Mouse (Mus musculus): ENCODE data around the gene Ggcx.

Gene Ggcx

GRCm38 (mm10) chr6:72388266-72388665 is 25.8 kb upstream of the Ggcx start:
- DNase-seq = no peak

- no peak for DNase-seq
These were observed 25.2 kb upstream of the Ggcx start for GRCm38 (mm10) chr6:72388791-72389329.

- peak in 1 of 2 experiments; percentile 53 for DNase-seq
These were observed 24.6 kb upstream of the Ggcx start for GRCm38 (mm10) chr6:72389471-72389940.

- peak; percentile 92 to 96 for DNase-seq
These were observed 24.0 kb upstream of the Ggcx start, which contains the start of gene Vamp8 for GRCm38 (mm10) chr6:72389941-72390771. Vamp8 (minus strand) TSS chr6:72390703.

- peak; percentile 94 to 97 for DNase-seq
These were observed 23.1 kb upstream of the Ggcx start for GRCm38 (mm10) chr6:72390795-72391521.

GRCm38 (mm10) chr6:72392341-72392740 is 21.8 kb upstream of the Ggcx start:
- DNase-seq = no peak

GRCm38 (mm10) chr6:72396837-72397251 is 17.3 kb upstream of the Ggcx start:
- no peak for DNase-seq

- DNase-seq = no peak
These were observed 14.1 kb upstream of the Ggcx start for GRCm38 (mm10) chr6:72399967-72400366.

GRCm38 (mm10) chr6:72401875-72402274 is 12.2 kb upstream of the Ggcx start:
- DNase-seq = peak; percentile 78 to 92

- no peak for DNase-seq
These were observed 8.8 kb upstream of the Ggcx start for GRCm38 (mm10) chr6:72405356-72405755.

GRCm38 (mm10) chr6:72407119-72407518 is 7.0 kb upstream of the Ggcx start:
- peak; percentile 88 to 92 for DNase-seq

- peak; percentile 73 to 93 for DNase-seq
These were observed 4.5 kb upstream of the Ggcx start for GRCm38 (mm10) chr6:72409567-72409966.

GRCm38 (mm10) chr6:72410003-72410402 is 4.1 kb upstream of the Ggcx start:
- DNase-seq = peak in 1 of 2 experiments; percentile 14

- peak in 1 of 2 experiments; percentile 22 for DNase-seq
These were observed 3.6 kb upstream of the Ggcx start for GRCm38 (mm10) chr6:72410518-72410917.

GRCm38 (mm10) chr6:72415181-72415580 is 1.1 kb downstream of the Ggcx start:
- DNase-seq = no peak

GRCm38 (mm10) chr6:72415964-72416772 is 2.1 kb downstream of the Ggcx start:
- no peak for DNase-seq

GRCm38 (mm10) chr6:72418279-72418678 is 4.2 kb downstream of the Ggcx start:
- no peak for DNase-seq

GRCm38 (mm10) chr6:72419806-72420205 is 5.7 kb downstream of the Ggcx start:
- no peak for DNase-seq

- DNase-seq = no peak
These were observed 6.8 kb downstream of the Ggcx start for GRCm38 (mm10) chr6:72420901-72421300.

GRCm38 (mm10) chr6:72425646-72426045 is 11.5 kb downstream of the Ggcx start:
- DNase-seq = no peak

- peak; percentile 86 to 91 for DNase-seq
These were observed 13.9 kb downstream of the Ggcx start for GRCm38 (mm10) chr6:72428036-72428435.

GRCm38 (mm10) chr6:72429061-72429842 is 15.1 kb downstream of the Ggcx start:
- DNase-seq = no peak

Data from kidney, postnatal 25 days (tissue).